Mouse (Mus musculus): ENCODE measurements around the gene Hic2. TPM values are rescaled to one million over a fixed set of nuclear protein-coding genes. Genes with fewer than 3 reads are reported as not detected.

The Hic2 gene
- polyA plus RNA-seq (2012; ENCODE audit: low replicate concordance), result 1.7 and 2.8 TPM in 2 replicates

DNA sequence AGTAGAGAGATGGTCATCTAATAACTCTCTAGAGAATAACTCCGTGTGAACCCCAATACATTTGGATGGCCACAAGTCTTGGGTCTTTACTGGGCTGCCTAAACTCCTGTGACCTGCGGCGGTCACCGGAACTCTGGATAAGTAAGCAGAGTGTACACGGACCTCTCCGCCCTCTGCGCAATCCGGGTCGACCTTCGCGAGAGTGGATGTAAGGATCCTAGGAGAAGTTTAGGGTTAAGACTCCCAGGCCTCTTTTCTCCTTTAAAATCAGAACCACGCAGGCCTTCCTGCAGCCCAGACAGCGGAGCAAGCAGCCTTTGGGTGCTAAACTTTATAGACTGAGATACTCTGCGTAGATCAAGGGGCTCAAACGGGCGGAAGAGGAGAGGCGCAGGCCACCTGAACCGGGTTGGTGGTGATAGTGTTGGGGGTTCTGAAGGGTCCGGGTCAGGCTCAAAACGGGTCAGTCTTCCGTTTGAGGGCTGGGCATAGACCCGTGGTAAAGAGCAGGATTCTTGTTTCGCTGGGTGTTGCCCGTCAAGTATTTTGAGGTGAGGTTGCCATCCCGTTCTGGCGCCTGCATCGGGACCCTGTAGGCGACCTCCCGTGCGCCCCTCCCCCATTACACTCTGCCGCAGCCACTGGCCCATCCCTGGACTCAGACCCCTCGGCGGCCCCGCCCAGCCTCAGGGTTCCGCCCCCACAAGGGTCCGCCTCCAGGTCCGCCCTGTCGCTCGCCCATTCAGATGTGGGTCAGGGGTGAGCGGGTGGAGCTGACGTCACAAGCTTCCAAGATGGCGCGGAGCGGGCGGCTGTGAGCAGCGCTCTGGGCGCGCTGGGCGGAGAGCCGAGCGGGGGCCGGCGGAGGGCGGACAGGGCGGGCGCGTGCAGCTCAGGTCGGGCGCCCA is at the start of gene Hic2:
Gene Hic2 (plus strand): TSS at position 779 of the 908 bp plus-strand sequence.

DNA sequence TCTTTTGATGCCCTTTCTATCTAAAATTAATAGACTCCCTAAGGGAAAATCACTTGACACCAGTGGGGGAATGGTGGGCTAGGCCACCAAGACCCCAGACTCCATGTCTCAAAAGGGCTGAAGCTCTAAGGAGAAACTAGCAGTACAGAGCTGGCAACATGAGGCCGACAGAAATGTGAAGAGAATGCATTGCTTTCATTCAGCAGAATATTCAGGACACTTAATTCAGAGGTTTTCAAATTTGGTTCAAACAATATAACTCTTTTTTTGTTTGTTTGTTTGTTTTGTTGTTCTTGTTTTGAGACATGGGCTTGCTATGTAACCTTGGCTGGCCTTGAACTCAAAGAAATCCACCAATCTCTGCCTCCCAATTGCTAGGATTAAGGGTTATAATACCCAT is 30.8 kb upstream of the Hic2 start, which contains the start of gene Ube2l3:
Gene Ube2l3 (minus strand): TSS at position 101 of the 400 bp plus-strand sequence.

DNA sequence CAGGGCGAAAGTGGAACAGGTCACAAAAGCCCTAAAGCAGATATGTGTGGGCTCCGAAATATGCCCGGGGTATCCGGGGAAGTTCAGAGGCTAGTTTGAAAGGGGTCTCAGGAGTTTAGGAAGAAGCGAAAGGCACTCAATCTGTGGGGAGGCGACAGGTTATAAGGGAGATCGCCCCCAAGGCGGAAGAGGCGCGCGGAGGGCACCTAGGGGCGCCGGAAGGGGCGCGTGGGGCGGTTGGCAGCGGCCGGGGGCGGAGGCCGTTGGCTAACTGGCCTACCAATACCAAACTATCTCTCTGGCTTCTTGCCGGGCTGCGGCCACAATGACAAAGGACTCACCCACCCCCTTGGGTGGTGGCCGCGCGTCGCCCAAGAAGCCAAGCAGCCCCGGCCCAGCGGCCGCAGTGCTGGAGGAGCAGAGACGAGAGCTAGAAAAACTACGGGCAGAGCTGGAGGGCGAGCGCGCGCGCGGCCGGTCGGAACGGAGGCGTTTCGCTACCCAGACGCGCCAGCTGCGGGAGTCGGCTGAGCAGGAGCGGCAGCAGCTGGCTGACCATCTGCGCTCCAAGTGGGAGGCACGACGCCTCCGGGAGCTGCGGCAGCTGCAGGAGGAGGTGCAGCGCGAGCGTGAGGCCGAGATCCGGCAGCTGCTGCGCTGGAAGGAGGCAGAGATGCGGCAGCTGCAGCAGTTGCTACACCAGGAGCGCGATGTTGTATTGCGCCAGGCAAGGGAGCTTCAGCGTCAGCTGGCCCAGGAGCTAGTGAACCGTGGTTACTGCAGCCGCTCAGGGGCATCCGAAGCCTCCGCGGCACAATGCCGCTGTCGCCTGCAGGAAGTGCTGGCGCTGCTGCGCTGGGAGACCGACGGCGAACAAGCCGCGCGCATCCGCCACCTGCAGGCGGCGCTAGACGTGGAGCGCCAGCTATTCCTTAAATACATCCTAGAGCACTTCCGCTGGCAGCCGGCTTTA is 24.7 kb upstream of the Hic2 start, which contains the start of gene Rimbp3:
Gene Rimbp3 (plus strand): TSS at position 215 of the 973 bp plus-strand sequence.

DNA sequence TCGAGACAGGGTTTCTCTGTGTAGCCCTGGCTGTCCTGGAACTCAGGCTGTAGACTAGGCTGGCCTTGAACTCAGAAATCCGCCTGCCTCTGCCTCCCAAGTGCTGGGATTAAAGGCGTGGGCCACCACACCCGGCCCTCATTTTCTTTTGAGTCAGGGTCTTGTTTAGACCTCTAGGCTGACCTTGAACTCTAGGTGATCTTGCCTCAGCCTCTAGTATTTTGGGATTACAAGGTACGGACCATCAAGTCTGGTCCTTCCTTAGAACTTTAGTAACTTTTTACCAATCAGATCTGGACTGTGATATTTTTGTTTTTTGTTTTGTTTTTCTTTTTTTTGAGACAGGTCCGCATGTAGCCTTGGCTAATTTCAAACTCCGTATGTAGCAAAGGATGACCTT is 42.3 kb downstream of the Hic2 start, which contains the start of gene Tmem191c:
Gene Tmem191c (plus strand): TSS at position 357 of the 400 bp plus-strand sequence.

Other genes with a start within 250 kb of the Hic2 start
- not detected in 2 replicates for gene Ypel1, start 163.9 kb upstream of the Hic2 start, polyA plus RNA-seq (2012; ENCODE audit: low replicate concordance)
- 51.0 and 90.8 TPM in 2 replicates for gene Ppil2, start 122.3 kb upstream of the Hic2 start, polyA plus RNA-seq (2012; ENCODE audit: low replicate concordance)
- gene 2610318N02Rik, start 108.4 kb upstream of the Hic2 start, polyA plus RNA-seq (2012; ENCODE audit: low replicate concordance), result 27.9 and 35.4 TPM in 2 replicates
- 110 and 285 TPM in 2 replicates for gene Sdf2l1, start 101.2 kb upstream of the Hic2 start, polyA plus RNA-seq (2012; ENCODE audit: low replicate concordance)
- gene Ydjc, start 89.0 kb upstream of the Hic2 start, polyA plus RNA-seq (2012; ENCODE audit: low replicate concordance), result 97.8 and 103 TPM in 2 replicates
- 3.7 and 6.8 TPM in 2 replicates for gene Ccdc116, start 86.3 kb upstream of the Hic2 start, polyA plus RNA-seq (2012; ENCODE audit: low replicate concordance)
- 65.1 and 128 TPM in 2 replicates for gene Ube2l3, start 30.9 kb upstream of the Hic2 start, polyA plus RNA-seq (2012; ENCODE audit: low replicate concordance)
- gene Rimbp3, start 25.0 kb upstream of the Hic2 start, polyA plus RNA-seq (2012; ENCODE audit: low replicate concordance), result 0.03 and 0.28 TPM in 2 replicates
- 2.9 and 4.3 TPM in 2 replicates for gene Tmem191c, start 42.5 kb downstream of the Hic2 start, polyA plus RNA-seq (2012; ENCODE audit: low replicate concordance)
- not detected in 2 replicates for gene Serpind1, start 97.8 kb downstream of the Hic2 start, polyA plus RNA-seq (2012; ENCODE audit: low replicate concordance)
- gene Snap29, start 172.4 kb downstream of the Hic2 start, polyA plus RNA-seq (2012; ENCODE audit: low replicate concordance), result 3.3 and 8.2 TPM in 2 replicates
- 6.0 and 19.9 TPM in 2 replicates for gene Pi4ka, start 172.7 kb downstream of the Hic2 start, polyA plus RNA-seq (2012; ENCODE audit: low replicate concordance)
- gene Crkl, start 218.4 kb downstream of the Hic2 start, polyA plus RNA-seq (2012; ENCODE audit: low replicate concordance), result 25.4 and 29.1 TPM in 2 replicates

Data from leukemia stem cell, adult 10-12 weeks (primary cell).